In the genomic region with DNA sequence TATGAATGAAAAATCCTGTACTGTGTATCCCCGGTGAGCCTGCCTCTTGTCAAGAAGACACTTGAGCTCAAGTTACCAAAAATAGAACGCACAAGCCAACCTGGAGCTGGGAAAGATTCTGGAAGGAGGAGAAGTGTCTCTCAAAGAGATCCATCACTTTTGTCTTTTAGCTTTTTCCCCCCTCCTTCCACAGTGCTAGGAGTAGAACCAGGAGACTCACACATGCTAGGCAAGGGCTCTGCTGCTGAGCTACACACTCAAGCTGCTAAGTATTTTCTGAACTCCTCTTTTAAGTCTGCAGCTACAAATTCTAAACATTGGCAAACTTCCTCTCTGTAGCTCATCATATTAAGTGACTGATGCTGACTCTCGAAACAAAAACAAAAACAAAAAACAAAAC, we compare ENCODE assay signal across 25 mouse cellular contexts.
"Had no signal": no experiment of that assay in that cellular context is flagged by ENCODE, and none has a peak within 500 bp of the region (broad histone marks: within the 10 kb centered on the region; RNA-seq: fewer than 3 reads in every experiment).

No protein-coding gene starts in this region.

- H3K27me3 ChIP-seq: heart, embryonic 15.5 days; hindbrain, embryonic 12.5 days; limb, embryonic 13.5 days; limb, embryonic 15.5 days; liver, embryonic 12.5 days had no signal

- H3K36me3 ChIP-seq: heart, embryonic 15.5 days; hindbrain, embryonic 10.5 days; hindbrain, embryonic 12.5 days; limb, embryonic 13.5 days; limb, embryonic 15.5 days; liver, embryonic 12.5 days had no signal

- ATAC-seq: forebrain, embryonic 16.5 days; hindbrain, embryonic 16.5 days; inflammation-experienced regulatory T-cells, adult 6 months; liver, embryonic 12.5 days had no signal

- H3K4me1 ChIP-seq: hindbrain, embryonic 10.5 days; hindbrain, embryonic 12.5 days; limb, embryonic 15.5 days; liver, embryonic 12.5 days had no signal

- H3K9me3 ChIP-seq: heart, embryonic 15.5 days; hindbrain, embryonic 10.5 days; hindbrain, embryonic 12.5 days; limb, embryonic 13.5 days; limb, embryonic 15.5 days; liver, embryonic 12.5 days had no signal

- H3K9ac ChIP-seq: heart, embryonic 15.5 days; hindbrain, embryonic 12.5 days; hindbrain, embryonic 14.5 days; limb, embryonic 13.5 days; limb, embryonic 15.5 days; liver, embryonic 12.5 days; liver, embryonic 14.5 days had no signal

- DNase-seq: gastrocnemius, adult 2 months; gastrocnemius, postnatal 10 days; gastrocnemius, postnatal 25 days; heart, adult 18-20 months; heart, postnatal 14 days; heart, postnatal 4 days; kidney, adult 18-20 months; kidney, adult 8-10 months; kidney, postnatal 14 days; kidney, postnatal 36 days; layer of hippocampus, adult 9-11 months; layer of hippocampus, postnatal 36 days; left cerebral cortex, postnatal 4 days had no signal

- H3K27ac ChIP-seq: gastrocnemius, adult 2 months; heart, embryonic 15.5 days; hindbrain, embryonic 10.5 days; hindbrain, embryonic 12.5 days; hindbrain, embryonic 14.5 days; limb, embryonic 13.5 days; limb, embryonic 15.5 days; liver, embryonic 12.5 days; liver, embryonic 14.5 days had no signal

- H3K4me2 ChIP-seq: heart, embryonic 11.5 days; heart, embryonic 15.5 days; hindbrain, embryonic 12.5 days; hindbrain, embryonic 14.5 days; limb, embryonic 13.5 days; limb, embryonic 15.5 days; liver, embryonic 12.5 days had no signal

- H3K4me3 ChIP-seq: gastrocnemius, adult 2 months; heart, embryonic 15.5 days; hindbrain, embryonic 10.5 days; hindbrain, embryonic 12.5 days; limb, embryonic 13.5 days; limb, embryonic 15.5 days; liver, embryonic 12.5 days had no signal
